Comparison of ENCODE assay signal across 7 mouse cellular contexts in the genomic region with DNA sequence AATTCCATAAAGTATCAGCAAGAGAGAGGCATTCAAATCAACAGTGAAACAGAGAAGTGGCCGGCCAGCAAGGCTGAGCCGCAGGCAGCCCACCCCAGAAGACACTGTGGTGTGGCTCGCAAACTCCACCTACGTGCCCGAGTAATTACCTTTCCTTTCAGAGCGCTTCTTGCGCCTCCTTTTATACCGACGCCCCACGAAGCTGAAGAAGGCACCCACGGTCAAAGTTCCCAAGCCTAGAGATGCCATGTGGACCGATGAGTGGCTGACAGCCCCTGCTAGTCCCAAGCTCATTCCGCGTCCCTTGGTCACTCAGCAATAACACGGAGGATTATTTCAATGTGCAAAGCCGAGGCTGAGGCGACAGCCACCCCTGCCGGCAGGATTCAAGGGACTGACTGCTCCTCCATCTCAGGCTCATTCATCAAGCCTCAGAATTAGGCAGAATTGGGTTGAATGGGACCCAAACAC.
DNase-seq lines count a peak whose midpoint lies in the region; ATAC-seq and TF ChIP-seq lines count a peak whose summit lies in the region.

No protein-coding gene starts in this region.

- no peaks in the 10 kb centered on the region for H3K9me3 ChIP-seq in liver, embryonic 11.5 days (ENCODE audit: control insufficient read depth, low read length)
- H3K9me3 ChIP-seq in embryonic facial prominence, embryonic 15.5 days (replicated peaks) = no peaks in the 10 kb centered on the region
- H3K9me3 ChIP-seq in hindbrain, embryonic 10.5 days = no peaks in the 10 kb centered on the region
- no peaks in the 10 kb centered on the region for H3K9me3 ChIP-seq in liver, postnatal 0 days (ENCODE audit: low read length)

- peak overlapping the region; percentile 6; the same call in 1 of the 2 replicates for H3K4me3 ChIP-seq in liver, embryonic 11.5 days (ENCODE audit: low read depth, low read length)
- H3K4me3 ChIP-seq in embryonic facial prominence, embryonic 15.5 days (replicated peaks) = peak overlapping the region; percentile 38
- H3K4me3 ChIP-seq in hindbrain, embryonic 10.5 days = peak overlapping the region; percentile 53
- no peak overlapping the region for H3K4me3 ChIP-seq in liver, postnatal 0 days (ENCODE audit: low read depth, low read length)

- H3K36me3 ChIP-seq in liver, embryonic 11.5 days (ENCODE audit: control insufficient read depth, insufficient read depth, low read length) = no peaks in the 10 kb centered on the region
- no peaks in the 10 kb centered on the region for H3K36me3 ChIP-seq in embryonic facial prominence, embryonic 15.5 days
- H3K36me3 ChIP-seq in hindbrain, embryonic 10.5 days = no peaks in the 10 kb centered on the region
- no peaks in the 10 kb centered on the region for H3K36me3 ChIP-seq in liver, postnatal 0 days (replicated peaks; ENCODE audit: insufficient read depth, low read length)

- H3K27me3 ChIP-seq in liver, embryonic 11.5 days (replicated peaks; ENCODE audit: control insufficient read depth, insufficient read depth, low read length) = no peaks in the 10 kb centered on the region
- H3K27me3 ChIP-seq in embryonic facial prominence, embryonic 15.5 days = no peaks in the 10 kb centered on the region
- no peaks in the 10 kb centered on the region for H3K27me3 ChIP-seq in hindbrain, embryonic 10.5 days (ENCODE audit: insufficient read depth, poor library complexity, severe bottlenecking)
- no peaks in the 10 kb centered on the region for H3K27me3 ChIP-seq in liver, postnatal 0 days (ENCODE audit: insufficient read depth, low read length)

- TF ChIP-seq EP300 in liver, postnatal 0 days (IDR thresholded peaks at IDR 0.05; ENCODE audit: low read depth) = no peak

- TF ChIP-seq CTCF in liver, postnatal 0 days (IDR thresholded peaks at IDR 0.05; ENCODE audit: low read depth) = peak; percentile 20; the same call in 1 of the 2 replicates

- H3K4me1 ChIP-seq in liver, embryonic 11.5 days (replicated peaks; ENCODE audit: control insufficient read depth, insufficient read depth, low read length) = no peaks in the 10 kb centered on the region
- 0 out of 2 replicates have a peak, but pooled peaks cover 9% of the 10 kb centered on the region for H3K4me1 ChIP-seq in embryonic facial prominence, embryonic 15.5 days
- peaks cover 33% of the 10 kb centered on the region for H3K4me1 ChIP-seq in hindbrain, embryonic 10.5 days (replicated peaks)
- H3K4me1 ChIP-seq in liver, postnatal 0 days (ENCODE audit: insufficient read depth) = no peaks in the 10 kb centered on the region

- WGBS in liver, embryonic 11.5 days = 47% methylated on average over 18 of the region's 18 CpGs
- WGBS in embryonic facial prominence, embryonic 15.5 days = 13% methylated on average over 18 of the region's 18 CpGs
- WGBS in hindbrain, embryonic 10.5 days = 10% methylated on average over 18 of the region's 18 CpGs
- 50% methylated on average over 18 of the region's 18 CpGs for WGBS in liver, postnatal 0 days (ENCODE audit: insufficient replicate concordance)

- ATAC-seq in liver, embryonic 11.5 days (replicated peaks; ENCODE audit: low FRiP score) = no peak
- no peak for ATAC-seq in embryonic facial prominence, embryonic 15.5 days (ENCODE audit: insufficient number of reproducible peaks, low FRiP score, low TSS enrichment, low read depth)
- ATAC-seq in liver, postnatal 0 days = no peak

- H3K27ac ChIP-seq in liver, embryonic 11.5 days (ENCODE audit: low read depth, low read length) = no peak overlapping the region
- H3K27ac ChIP-seq in embryonic facial prominence, embryonic 15.5 days (replicated peaks) = no peak overlapping the region
- H3K27ac ChIP-seq in hindbrain, embryonic 10.5 days = peak overlapping the region; percentile 80
- H3K27ac ChIP-seq in liver, postnatal 0 days (ENCODE audit: low read depth) = no peak overlapping the region

- peak overlapping the region; percentile 36 for H3K4me2 ChIP-seq in liver, embryonic 11.5 days
- H3K4me2 ChIP-seq in embryonic facial prominence, embryonic 15.5 days (replicated peaks) = peak overlapping the region; percentile 59
- H3K4me2 ChIP-seq in liver, postnatal 0 days (ENCODE audit: low read depth, low read length) = no peak overlapping the region

- H3K9ac ChIP-seq in liver, embryonic 11.5 days (ENCODE audit: low read depth, low read length) = no peak overlapping the region
- H3K9ac ChIP-seq in embryonic facial prominence, embryonic 15.5 days = no peak overlapping the region; the same call in 1 of the 2 replicates
- H3K9ac ChIP-seq in liver, postnatal 0 days (replicated peaks) = no peak overlapping the region

- no peak for DNase-seq in liver, embryonic 11.5 days (ENCODE audit: low spot score)
- no peak for DNase-seq in liver
- DNase-seq in hindbrain, embryonic 10.5 days (ENCODE audit: low spot score) = peak; percentile 55
- DNase-seq in liver, postnatal 0 days = no peak
- DNase-seq in spleen, adult 18-20 months = no peak
- no peak for DNase-seq in left cerebral cortex, adult 11 months (ENCODE audit: low spot score)
